Mouse (Mus musculus) G1E-ER4 (cell line): ENCODE results near the gene Ppp1r8. TPM values are rescaled to one million over a fixed set of nuclear protein-coding genes. Genes with fewer than 3 reads are reported as not detected.

Experiments
- GATA1 ChIP-seq: IDR thresholded peaks from one replicate; pipeline ENCODE4 v1.8.0; 2012; ENCODE audit warnings: low read length, inconsistent platforms
- polyA plus RNA-seq: library from polyadenylated mRNA; stranded (reverse); fragments of >175 nt; gene quantifications from 2 replicates; pipeline ENCODE4 v1.2.3, GENCODE M21; 2012

Ppp1r8 gene
- polyA plus RNA-seq = 59.8 and 60.6 TPM in 2 replicates

GRCm38 (mm10) chr4:132842970-132843704, at the start of gene Ppp1r8:
Gene Ppp1r8 (minus strand): TSS chr4:132843169.
- no peak for TF ChIP-seq GATA1

GRCm38 (mm10) chr4:132884844-132885374, 41.9 kb upstream of the Ppp1r8 start:
- no peak for TF ChIP-seq GATA1

- TF ChIP-seq GATA1 = no peak
Observed at GRCm38 (mm10) chr4:132884064-132884843, 41.3 kb upstream of the Ppp1r8 start, which contains the start of gene Stx12. Gene Stx12 (minus strand): TSS chr4:132884509.

GRCm38 (mm10) chr4:132883561-132884063, 40.6 kb upstream of the Ppp1r8 start:
- TF ChIP-seq GATA1 = no peak

- no peak for TF ChIP-seq GATA1
Observed at GRCm38 (mm10) chr4:132874363-132875097, 31.6 kb upstream of the Ppp1r8 start.

GRCm38 (mm10) chr4:132873481-132874362, 30.8 kb upstream of the Ppp1r8 start:
- no peak for TF ChIP-seq GATA1

- no peak for TF ChIP-seq GATA1
Observed at GRCm38 (mm10) chr4:132871116-132871515, 28.1 kb upstream of the Ppp1r8 start.

- TF ChIP-seq GATA1 = no peak
Observed at GRCm38 (mm10) chr4:132864856-132865255, 21.9 kb upstream of the Ppp1r8 start.

- no peak for TF ChIP-seq GATA1
Observed at GRCm38 (mm10) chr4:132863012-132863411, 20.0 kb upstream of the Ppp1r8 start.

- TF ChIP-seq GATA1 = no peak
Observed at GRCm38 (mm10) chr4:132860880-132861279, 17.9 kb upstream of the Ppp1r8 start.

- TF ChIP-seq GATA1 = no peak
Observed at GRCm38 (mm10) chr4:132843705-132844071, 719 bp upstream of the Ppp1r8 start.

- TF ChIP-seq GATA1 = no peak
Observed at GRCm38 (mm10) chr4:132842281-132842906, 575 bp downstream of the Ppp1r8 start.

- no peak for TF ChIP-seq GATA1
Observed at GRCm38 (mm10) chr4:132841493-132841892, 1.5 kb downstream of the Ppp1r8 start.
